Mouse (Mus musculus) MN1 (cell line): ENCODE measurements around the gene Stim1.
A peak's percentile ranks its signal among the peaks of the same experiment; 100 is the strongest.
"Not testable (repeated sequence)": the region's sequence is repeated elsewhere in the genome, so short reads cannot be mapped to it uniquely, and the experiment has no call there.

ENCODE experiments used
- DNase-seq: peaks from one replicate; pipeline ENCODE4 v3.0.0-alpha.2; 2016; ENCODE audit warnings: low spot score

The Stim1 gene

DNA sequence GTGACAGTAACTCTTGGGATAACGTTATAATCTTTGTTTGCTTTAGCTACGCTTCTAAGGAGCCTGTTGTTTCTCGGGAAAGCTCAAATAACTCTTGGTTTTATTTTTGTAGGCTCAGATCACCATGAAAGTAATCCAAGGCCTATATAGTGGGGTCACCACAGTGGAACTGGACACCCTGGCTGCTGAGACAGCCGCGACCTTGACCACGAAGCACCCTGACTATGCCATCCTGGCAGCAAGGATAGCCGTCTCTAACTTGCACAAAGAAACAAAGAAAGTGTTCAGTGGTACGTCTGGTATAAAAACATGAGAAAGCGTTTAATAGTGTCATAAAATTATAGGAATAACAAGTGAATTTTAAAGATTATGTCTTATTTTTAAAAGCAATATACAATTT, 178.8 kb downstream of the Stim1 start:
- DNase-seq, result no peak

DNA sequence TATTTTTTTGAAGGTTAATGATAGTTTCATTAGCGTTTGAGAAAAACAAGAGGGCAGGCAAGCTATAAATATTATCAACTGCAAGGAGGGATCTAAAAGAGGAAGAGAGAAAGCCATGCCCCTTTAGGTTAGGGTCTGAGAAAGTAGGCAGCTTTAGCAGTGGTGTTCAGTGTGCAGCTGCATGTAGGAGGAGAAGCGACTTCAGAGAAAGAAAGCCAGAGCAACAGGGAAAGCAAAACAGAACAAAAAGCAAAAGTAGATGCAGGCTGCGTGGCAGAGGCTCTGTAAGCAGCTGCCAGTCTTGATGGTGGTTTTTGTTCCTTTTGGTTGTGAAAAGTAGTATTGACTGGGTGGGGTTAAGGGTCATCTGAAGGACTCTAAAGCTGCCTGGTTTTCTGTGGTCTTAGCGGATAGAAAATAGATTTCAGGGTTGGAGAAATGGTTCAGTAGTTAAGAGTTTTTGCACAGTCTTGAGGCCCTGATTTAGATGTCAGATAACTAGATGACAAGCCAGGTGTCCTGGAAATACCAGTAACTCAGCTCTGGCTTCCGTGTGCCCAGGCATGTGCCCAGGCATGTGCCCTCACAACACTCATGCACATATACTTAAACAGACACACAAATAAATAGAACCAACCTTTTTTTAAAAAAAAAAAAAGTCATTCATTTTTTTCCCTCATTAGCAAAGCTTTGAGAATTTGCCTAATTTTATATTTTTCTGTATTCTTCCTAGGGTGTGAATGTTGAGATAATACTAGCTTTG, 191.2 kb downstream of the Stim1 start:
- no peak for DNase-seq

DNA sequence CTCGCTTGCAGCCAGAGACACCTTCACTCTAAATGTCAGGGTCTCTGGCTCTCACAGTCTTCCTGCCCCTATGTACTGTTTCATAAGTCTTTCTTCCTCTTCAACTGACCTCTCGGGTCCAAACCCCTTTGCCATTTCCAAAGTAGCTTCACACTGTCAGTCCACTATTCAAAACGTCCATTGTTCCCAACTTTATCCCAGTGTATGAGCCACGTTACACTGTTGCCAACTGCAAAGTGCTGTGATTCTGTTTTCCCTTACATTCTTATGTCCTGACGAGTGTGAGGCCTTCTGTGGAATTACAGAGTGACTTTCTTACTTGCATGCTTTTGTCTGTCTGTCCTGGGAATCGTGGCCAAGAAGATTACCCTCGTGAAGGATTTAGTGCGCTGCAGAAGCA, 200.0 kb downstream of the Stim1 start:
- DNase-seq, result no peak

DNA sequence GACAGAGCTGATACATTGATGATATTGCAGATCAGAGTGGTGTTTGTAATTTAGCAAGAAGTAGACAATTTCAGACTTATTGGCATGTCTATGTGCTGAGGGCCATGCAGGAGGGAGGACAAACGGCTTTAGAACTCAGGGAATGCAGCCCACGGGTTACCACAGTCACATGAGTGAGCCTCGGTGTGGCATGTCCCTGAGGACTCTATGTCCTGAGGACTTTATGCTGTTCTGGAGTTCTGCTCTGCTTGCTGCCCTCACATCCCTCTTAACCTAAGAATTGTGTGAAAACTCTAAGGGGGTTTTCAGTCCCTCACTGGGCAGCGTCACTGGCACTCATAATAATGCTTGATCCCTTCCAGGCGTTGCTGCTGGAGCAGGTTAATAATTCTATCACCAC, 205.1 kb downstream of the Stim1 start:
- no peak for DNase-seq

DNA sequence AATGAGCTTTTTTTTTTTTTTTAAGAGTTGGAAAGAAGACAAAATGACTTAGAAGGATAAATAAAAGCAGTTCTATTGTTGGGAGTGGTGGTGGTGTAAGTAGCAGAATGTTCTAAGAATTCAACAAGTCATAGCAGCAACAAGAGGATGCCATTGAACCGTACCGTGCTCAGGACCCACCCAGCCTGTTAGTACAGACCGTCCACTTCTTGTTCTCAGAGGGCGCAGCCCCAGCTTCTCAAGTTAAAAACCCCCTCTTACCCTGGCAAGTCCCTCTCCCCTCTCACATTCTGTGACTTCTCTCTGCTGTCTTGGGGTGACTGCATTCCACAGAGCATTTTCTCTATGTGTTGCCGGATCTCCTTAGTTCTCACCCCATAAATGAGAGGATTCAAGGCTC, 209.0 kb downstream of the Stim1 start:
- no peak for DNase-seq

DNA sequence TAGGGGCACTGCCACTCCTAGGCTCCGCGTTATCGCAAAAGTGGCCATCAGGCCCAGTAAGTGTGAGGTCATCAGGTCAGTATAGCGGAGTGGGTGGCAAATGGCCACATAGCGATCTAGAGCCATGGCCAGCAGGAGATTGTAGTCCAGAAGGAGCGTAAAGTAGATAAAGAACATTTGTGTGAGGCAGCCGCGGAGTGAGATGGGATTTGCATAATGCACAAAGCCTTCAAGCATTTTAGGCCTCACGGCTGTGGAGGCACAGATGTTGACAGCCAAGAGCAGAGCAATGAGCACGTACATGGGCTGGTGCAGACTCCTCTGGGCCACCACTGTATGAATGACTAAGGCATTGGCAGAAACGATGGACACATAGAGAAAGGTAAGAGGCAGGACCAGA, 209.8 kb downstream of the Stim1 start:
- DNase-seq, result no peak

DNA sequence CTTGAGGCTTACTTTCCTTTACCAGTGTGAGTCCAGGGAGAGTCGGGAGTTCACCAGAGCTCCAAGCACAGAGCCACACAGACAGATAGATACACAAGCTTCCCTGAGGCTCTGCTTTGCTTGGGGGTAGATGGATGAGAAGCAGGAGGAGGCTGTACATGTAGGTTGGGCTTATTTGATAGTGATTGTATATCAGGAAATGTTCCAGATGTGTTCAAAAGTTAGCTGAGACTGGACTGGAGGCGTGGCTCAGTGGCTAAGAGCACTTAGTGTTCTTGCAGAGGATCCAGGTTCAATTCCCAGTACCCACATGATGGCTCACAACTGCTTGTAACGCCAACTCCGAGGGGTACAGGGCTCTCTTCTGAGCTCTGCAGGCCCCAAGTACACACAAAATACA, 210.8 kb downstream of the Stim1 start:
- DNase-seq, result no peak

DNA sequence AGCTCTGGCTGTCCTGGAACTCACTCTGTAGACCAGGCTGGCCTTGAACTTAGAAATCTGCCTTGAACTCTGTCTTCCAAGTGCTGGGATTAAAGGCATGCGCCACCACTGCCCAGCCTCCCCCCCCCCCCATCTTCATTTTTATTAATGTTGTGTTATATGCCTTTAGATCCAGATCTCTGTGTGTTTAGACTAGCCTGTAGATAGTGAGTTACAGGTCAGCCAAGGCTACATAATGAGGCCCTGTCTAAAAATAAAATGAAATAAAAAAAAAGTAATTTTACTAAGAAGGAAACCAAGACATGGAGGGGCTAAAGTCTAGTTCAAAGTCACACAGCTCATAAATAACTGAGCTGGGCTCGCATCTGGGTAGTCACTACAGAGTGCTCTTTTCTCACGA, 211.3 kb downstream of the Stim1 start:
- no peak for DNase-seq

DNA sequence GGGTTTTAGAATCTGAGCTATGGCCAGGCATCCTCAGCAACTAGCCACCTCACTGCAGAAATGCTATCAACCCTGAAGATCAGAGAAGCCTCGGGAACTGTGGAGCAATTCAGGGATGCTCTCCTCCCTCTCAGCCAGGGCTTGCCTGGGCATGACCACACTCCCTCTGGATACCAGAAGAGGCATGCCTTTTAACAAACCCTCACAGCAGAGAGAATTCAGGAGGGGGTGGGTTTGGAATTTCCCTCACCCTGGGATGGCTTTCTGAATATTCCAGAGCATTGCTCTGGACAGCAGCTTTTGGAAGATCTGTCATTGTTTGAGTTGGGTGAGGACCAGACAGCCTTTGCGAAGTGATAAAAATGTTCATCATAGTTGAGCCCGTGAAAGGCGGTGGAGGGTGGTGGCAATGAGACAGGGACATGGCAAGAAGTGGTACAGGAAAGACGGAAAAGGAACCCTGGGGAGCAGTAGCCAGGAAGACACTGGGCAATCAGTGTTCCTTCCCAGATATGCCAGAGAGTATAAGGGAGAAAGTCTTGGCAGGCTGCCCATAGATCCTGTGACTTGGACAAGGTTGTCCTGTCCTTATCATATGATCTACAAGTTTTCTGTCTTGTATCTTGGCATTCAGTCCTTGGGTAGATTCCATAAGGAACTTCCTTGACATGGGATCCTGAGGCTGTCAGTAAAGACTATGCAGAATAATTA, 211.9 kb downstream of the Stim1 start:
- peak; percentile 32 for DNase-seq

DNA sequence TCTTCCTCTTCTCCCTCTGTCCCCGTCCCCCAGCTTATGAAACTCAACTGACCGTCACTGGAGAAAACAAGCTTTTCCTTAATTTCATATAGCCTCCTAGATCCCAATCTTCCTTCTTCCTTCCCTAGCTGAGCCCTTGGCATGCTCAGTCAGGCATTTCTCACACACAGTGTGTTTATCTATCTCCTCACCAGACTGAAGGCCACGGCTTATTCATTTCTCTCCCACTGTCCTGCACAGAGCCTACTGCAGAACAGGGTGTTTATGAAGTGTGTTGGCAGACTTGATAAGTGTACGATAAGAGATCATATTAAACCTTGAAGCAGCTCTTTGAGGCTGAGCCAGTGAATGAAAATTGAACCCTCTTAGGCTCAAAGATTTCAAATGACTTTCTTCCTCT, 213.2 kb downstream of the Stim1 start:
- DNase-seq, result no peak

DNA sequence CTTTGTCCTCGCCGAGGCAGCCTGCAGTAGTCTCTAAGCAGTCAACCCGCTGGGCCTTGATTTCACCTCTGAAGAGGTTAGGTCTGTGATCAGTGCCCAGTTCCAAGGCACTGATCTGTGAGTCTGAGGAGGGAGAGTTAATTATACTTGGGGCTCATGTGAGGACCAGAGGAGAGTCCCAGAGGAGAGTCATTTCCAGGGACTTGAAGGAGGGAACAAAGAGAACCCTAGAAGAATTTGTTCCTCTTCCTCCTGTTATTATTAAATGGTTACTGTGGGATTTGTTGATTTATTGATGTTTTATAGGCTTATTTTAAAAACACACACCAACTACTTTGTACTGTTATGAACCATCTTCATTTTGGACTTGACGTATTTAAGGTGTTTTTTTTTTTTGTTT, 214.0 kb downstream of the Stim1 start, which contains the start of gene Olfr543:
Gene Olfr543 (minus strand): TSS at position 101 of the 400 bp plus-strand sequence.
- DNase-seq, result no peak

DNA sequence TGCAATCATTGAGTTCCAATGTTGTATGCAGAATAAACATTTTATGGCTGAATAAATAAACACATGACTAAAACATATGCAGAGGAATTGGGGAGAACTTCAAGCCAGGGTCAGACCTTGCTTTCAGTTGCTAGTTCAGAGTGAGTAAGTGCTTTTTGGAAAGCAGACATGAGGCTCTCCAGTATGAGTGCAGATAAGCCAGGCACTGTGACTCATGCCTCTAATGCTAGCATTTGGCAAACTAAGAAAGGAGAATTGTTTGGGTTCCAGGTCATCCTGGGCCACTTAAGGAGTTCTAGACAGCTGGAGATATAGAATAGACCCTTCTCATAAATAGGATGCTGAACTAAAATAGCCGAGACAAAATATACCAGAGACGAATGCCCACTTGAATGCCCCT, 216.1 kb downstream of the Stim1 start:
- DNase-seq, result no peak

DNA sequence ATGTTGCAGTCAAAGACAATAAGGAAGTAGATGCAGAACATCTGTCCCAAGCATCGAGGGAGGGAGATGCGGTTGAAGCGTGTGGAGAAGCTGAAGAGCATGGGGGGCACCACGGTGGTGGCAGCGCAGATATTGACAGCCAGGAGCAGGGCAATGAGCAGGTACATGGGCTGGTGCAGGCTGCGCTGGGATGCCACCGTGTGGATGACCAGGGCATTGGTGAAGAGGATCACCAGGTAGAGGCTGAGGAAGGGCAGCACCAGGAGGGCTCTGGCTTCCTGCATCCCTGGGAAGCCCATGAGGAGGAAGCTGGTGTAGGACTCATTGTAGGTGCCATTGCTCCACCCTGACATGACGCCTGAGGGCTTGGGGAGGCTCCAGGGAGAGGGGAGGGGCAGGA, 217.2 kb downstream of the Stim1 start:
- not testable (repeated sequence) for DNase-seq

DNA sequence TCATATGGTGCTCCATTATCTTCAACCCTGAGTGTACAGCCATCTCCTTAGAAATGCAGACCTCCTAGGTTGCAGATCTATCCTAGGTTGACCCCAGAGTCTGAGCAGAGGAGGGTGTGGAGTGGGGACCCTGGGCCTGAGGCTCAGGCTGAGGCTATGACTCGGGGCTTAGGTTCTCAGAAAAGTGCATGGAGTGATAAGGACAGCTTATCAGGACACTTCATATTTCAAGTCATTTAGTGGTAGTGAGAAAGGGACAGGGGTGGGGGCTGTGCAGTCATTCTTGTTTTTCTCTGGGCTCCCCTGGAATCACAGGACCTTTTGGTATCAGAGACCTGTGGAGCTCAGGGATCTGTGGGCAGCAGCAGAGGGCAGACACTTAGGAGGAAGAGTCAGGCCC, 218.5 kb downstream of the Stim1 start:
- DNase-seq, result no peak
